Mouse (Mus musculus): Measurements from ENCODE around the gene Itpripl2. TPM values are rescaled to one million over a fixed set of nuclear protein-coding genes. Genes with fewer than 3 reads are reported as not detected.

The Itpripl2 gene
- polyA plus RNA-seq, 1 experiment = 7.2 TPM

GRCm38 (mm10) chr7:118522077-118522476 is 30.3 kb upstream of the Itpripl2 start:
- Histone ChIP-seq H3K9me3 (replicated peaks; ENCODE audit: control insufficient read depth, insufficient read depth, low read length, poor library complexity, severe bottlenecking) (no peaks in the 10 kb centered on the region), H3K4me3 (ENCODE audit: low read depth, low read length) (no peak overlapping the region), H3K36me3 (ENCODE audit: control insufficient read depth, insufficient read depth, low read length, poor library complexity, severe bottlenecking) (no peaks in the 10 kb centered on the region), H3K9ac (ENCODE audit: low read depth, poor library complexity, severe bottlenecking) (no peak overlapping the region), H3K4me1 (ENCODE audit: control insufficient read depth, insufficient read depth, low read length) (no peaks in the 10 kb centered on the region), H3K27me3 (ENCODE audit: control insufficient read depth, insufficient read depth, low read length, poor library complexity, severe bottlenecking) (no peaks in the 10 kb centered on the region), H3K27ac (ENCODE audit: insufficient read depth, low read length) (no peak overlapping the region)
- TF ChIP-seq POLR2A (IDR thresholded peaks at IDR 0.05; ENCODE audit: insufficient read depth, low read length) = no peak
- TF ChIP-seq EP300 (IDR thresholded peaks at IDR 0.05; ENCODE audit: insufficient read depth, low read depth, low read length) = no peak
- TF ChIP-seq CTCF (IDR thresholded peaks at IDR 0.05; ENCODE audit: low read depth, low read length) = no peak

- H3K27ac ChIP-seq (ENCODE audit: insufficient read depth, low read length) = no peak overlapping the region
- H3K9ac ChIP-seq (ENCODE audit: low read depth, poor library complexity, severe bottlenecking) = no peak overlapping the region
- no peaks in the 10 kb centered on the region for H3K36me3 ChIP-seq (ENCODE audit: control insufficient read depth, insufficient read depth, low read length, poor library complexity, severe bottlenecking)
- H3K27me3 ChIP-seq (ENCODE audit: control insufficient read depth, insufficient read depth, low read length, poor library complexity, severe bottlenecking) = no peaks in the 10 kb centered on the region
- no peaks in the 10 kb centered on the region for H3K4me1 ChIP-seq (ENCODE audit: control insufficient read depth, insufficient read depth, low read length)
- TF ChIP-seq EP300 (IDR thresholded peaks at IDR 0.05; ENCODE audit: insufficient read depth, low read depth, low read length) = no peak
- no peak for TF ChIP-seq POLR2A (IDR thresholded peaks at IDR 0.05; ENCODE audit: insufficient read depth, low read length)
- TF ChIP-seq CTCF (IDR thresholded peaks at IDR 0.05; ENCODE audit: low read depth, low read length) = no peak
- H3K4me3 ChIP-seq (ENCODE audit: low read depth, low read length) = no peak overlapping the region
- no peaks in the 10 kb centered on the region for H3K9me3 ChIP-seq (replicated peaks; ENCODE audit: control insufficient read depth, insufficient read depth, low read length, poor library complexity, severe bottlenecking)
Observed at GRCm38 (mm10) chr7:118519661-118520060, 27.9 kb upstream of the Itpripl2 start.

GRCm38 (mm10) chr7:118518687-118519086 is 26.9 kb upstream of the Itpripl2 start:
- no peak overlapping the region for H3K9ac ChIP-seq (ENCODE audit: low read depth, poor library complexity, severe bottlenecking)
- no peak overlapping the region for H3K4me3 ChIP-seq (ENCODE audit: low read depth, low read length)
- H3K9me3 ChIP-seq (replicated peaks; ENCODE audit: control insufficient read depth, insufficient read depth, low read length, poor library complexity, severe bottlenecking) = no peaks in the 10 kb centered on the region
- no peaks in the 10 kb centered on the region for H3K27me3 ChIP-seq (ENCODE audit: control insufficient read depth, insufficient read depth, low read length, poor library complexity, severe bottlenecking)
- H3K36me3 ChIP-seq (ENCODE audit: control insufficient read depth, insufficient read depth, low read length, poor library complexity, severe bottlenecking) = no peaks in the 10 kb centered on the region
- H3K27ac ChIP-seq (ENCODE audit: insufficient read depth, low read length) = no peak overlapping the region
- no peak for TF ChIP-seq POLR2A (IDR thresholded peaks at IDR 0.05; ENCODE audit: insufficient read depth, low read length)
- TF ChIP-seq EP300 (IDR thresholded peaks at IDR 0.05; ENCODE audit: insufficient read depth, low read depth, low read length) = no peak
- peak; percentile 78 for TF ChIP-seq CTCF (IDR thresholded peaks at IDR 0.05; ENCODE audit: low read depth, low read length)
- no peaks in the 10 kb centered on the region for H3K4me1 ChIP-seq (ENCODE audit: control insufficient read depth, insufficient read depth, low read length)

GRCm38 (mm10) chr7:118517819-118518218 is 26.0 kb upstream of the Itpripl2 start:
- TF ChIP-seq POLR2A (IDR thresholded peaks at IDR 0.05; ENCODE audit: insufficient read depth, low read length) (no peak), CTCF (IDR thresholded peaks at IDR 0.05; ENCODE audit: low read depth, low read length) (peak; percentile 42)
- Histone ChIP-seq H3K27me3 (ENCODE audit: control insufficient read depth, insufficient read depth, low read length, poor library complexity, severe bottlenecking) (no peaks in the 10 kb centered on the region), H3K4me1 (ENCODE audit: control insufficient read depth, insufficient read depth, low read length) (no peaks in the 10 kb centered on the region), H3K4me3 (ENCODE audit: low read depth, low read length) (no peak overlapping the region), H3K36me3 (ENCODE audit: control insufficient read depth, insufficient read depth, low read length, poor library complexity, severe bottlenecking) (no peaks in the 10 kb centered on the region), H3K27ac (ENCODE audit: insufficient read depth, low read length) (no peak overlapping the region), H3K9me3 (replicated peaks; ENCODE audit: control insufficient read depth, insufficient read depth, low read length, poor library complexity, severe bottlenecking) (no peaks in the 10 kb centered on the region), H3K9ac (ENCODE audit: low read depth, poor library complexity, severe bottlenecking) (no peak overlapping the region)

GRCm38 (mm10) chr7:118508556-118508955 is 16.8 kb upstream of the Itpripl2 start:
- no peak for TF ChIP-seq EP300 (IDR thresholded peaks at IDR 0.05; ENCODE audit: insufficient read depth, low read depth, low read length)
- TF ChIP-seq POLR2A (IDR thresholded peaks at IDR 0.05; ENCODE audit: insufficient read depth, low read length) = no peak
- TF ChIP-seq CTCF (IDR thresholded peaks at IDR 0.05; ENCODE audit: low read depth, low read length) = no peak
- Histone ChIP-seq H3K4me3 (ENCODE audit: low read depth, low read length) (no peak overlapping the region), H3K4me1 (ENCODE audit: control insufficient read depth, insufficient read depth, low read length) (no peaks in the 10 kb centered on the region), H3K9me3 (replicated peaks; ENCODE audit: control insufficient read depth, insufficient read depth, low read length, poor library complexity, severe bottlenecking) (no peaks in the 10 kb centered on the region), H3K9ac (ENCODE audit: low read depth, poor library complexity, severe bottlenecking) (no peak overlapping the region), H3K27me3 (ENCODE audit: control insufficient read depth, insufficient read depth, low read length, poor library complexity, severe bottlenecking) (no peaks in the 10 kb centered on the region), H3K27ac (ENCODE audit: insufficient read depth, low read length) (no peak overlapping the region), H3K36me3 (ENCODE audit: control insufficient read depth, insufficient read depth, low read length, poor library complexity, severe bottlenecking) (no peaks in the 10 kb centered on the region)

- TF ChIP-seq POLR2A (IDR thresholded peaks at IDR 0.05; ENCODE audit: insufficient read depth, low read length) (no peak), EP300 (IDR thresholded peaks at IDR 0.05; ENCODE audit: insufficient read depth, low read depth, low read length) (no peak), CTCF (IDR thresholded peaks at IDR 0.05; ENCODE audit: low read depth, low read length) (no peak)
- Histone ChIP-seq H3K9ac (ENCODE audit: low read depth, poor library complexity, severe bottlenecking) (no peak overlapping the region), H3K27ac (ENCODE audit: insufficient read depth, low read length) (no peak overlapping the region), H3K27me3 (ENCODE audit: control insufficient read depth, insufficient read depth, low read length, poor library complexity, severe bottlenecking) (no peaks in the 10 kb centered on the region), H3K9me3 (replicated peaks; ENCODE audit: control insufficient read depth, insufficient read depth, low read length, poor library complexity, severe bottlenecking) (no peaks in the 10 kb centered on the region), H3K4me1 (ENCODE audit: control insufficient read depth, insufficient read depth, low read length) (no peaks in the 10 kb centered on the region), H3K4me3 (ENCODE audit: low read depth, low read length) (no peak overlapping the region), H3K36me3 (ENCODE audit: control insufficient read depth, insufficient read depth, low read length, poor library complexity, severe bottlenecking) (no peaks in the 10 kb centered on the region)
Observed at GRCm38 (mm10) chr7:118503844-118504243, 12.1 kb upstream of the Itpripl2 start.

Measured in ES-Bruce4 (cell line).